Mouse (Mus musculus): Measurements from ENCODE around the gene Stum.

DNA sequence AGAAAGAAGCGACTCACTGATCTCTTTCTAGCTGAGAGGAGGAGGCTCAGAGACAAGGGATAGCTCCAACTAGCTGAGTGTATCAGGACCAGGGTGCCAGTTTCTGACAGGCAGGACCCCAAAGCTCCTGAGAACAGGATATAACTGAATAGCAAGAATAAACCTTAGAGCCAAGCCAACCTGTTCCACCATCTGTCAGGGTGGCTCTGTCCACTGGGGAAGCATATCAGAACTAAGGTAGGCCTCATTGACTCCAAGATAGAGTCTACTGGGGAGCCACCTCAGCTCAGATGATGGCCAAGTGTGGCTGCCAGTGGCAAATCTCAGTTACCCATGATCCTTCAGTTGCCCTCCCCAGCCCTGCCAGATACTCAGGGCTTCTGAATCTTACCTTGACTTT is 42.0 kb upstream of the Stum start:
- TF ChIP-seq CTCF (IDR thresholded peaks at IDR 0.05; ENCODE audit: extremely low read depth, insufficient read length, insufficient replicate concordance, low read depth, low read length) (no peak), POLR2A (IDR thresholded peaks at IDR 0.05; ENCODE audit: low read depth, low read length) (no peak)

Data from small intestine, adult 2 months (tissue).